Mouse (Mus musculus) hindbrain, embryonic 11.5 days (tissue): ENCODE measurements around the gene Gdf11. TPM values are rescaled to one million over a fixed set of nuclear protein-coding genes. Genes with fewer than 3 reads are reported as not detected.

Experiments
- ATAC-seq: fragments of 200-750 bp; cut with Nextera tagmentation; 2 replicates; pipeline ENCODE4 v1.8.0; 2017; ENCODE audit warnings: mild to moderate bottlenecking, moderate TSS enrichment, moderate library complexity; ENCODE audit not compliant: low FRiP score
- DNase-seq: peaks from one replicate; pipeline ENCODE4 v3.0.0-alpha.2; 2015; ENCODE audit warnings: low spot score
- H3K27ac ChIP-seq: fragments of 300-500 bp; sonication (generic); 2 replicates; pipeline ENCODE4 v1.5.1; 2014; ENCODE audit warnings: mild to moderate bottlenecking, low read depth, low read length
- H3K27me3 ChIP-seq: fragments of 300-500 bp; sonication (generic); 2 replicates; pipeline ENCODE4 v1.6.1; 2014; ENCODE audit warnings: mild to moderate bottlenecking, low read length, moderate library complexity, mixed read lengths; ENCODE audit not compliant: control insufficient read depth, insufficient read depth
- H3K36me3 ChIP-seq: fragments of 300-500 bp; sonication (generic); 2 replicates; pipeline ENCODE4 v1.6.1; 2014; ENCODE audit warnings: mild to moderate bottlenecking, low read length, moderate library complexity, mixed read lengths; ENCODE audit not compliant: control insufficient read depth, insufficient read depth
- H3K4me1 ChIP-seq: fragments of 300-500 bp; sonication (generic); replicated peaks from 2 replicates; pipeline ENCODE4 v1.6.1; 2014; ENCODE audit warnings: low read length, mixed read lengths; ENCODE audit not compliant: control insufficient read depth, insufficient read depth
- H3K4me2 ChIP-seq: fragments of 300-500 bp; sonication (generic); replicated peaks from 2 replicates; pipeline ENCODE4 v1.6.1; 2014; ENCODE audit warnings: mild to moderate bottlenecking, low read depth, low read length
- H3K4me3 ChIP-seq: fragments of 300-500 bp; sonication (generic); 2 replicates; pipeline ENCODE4 v1.5.1; 2014; ENCODE audit warnings: low read depth, low read length
- H3K9ac ChIP-seq: fragments of 300-500 bp; sonication (generic); 2 replicates; pipeline ENCODE4 v1.6.1; 2014; ENCODE audit warnings: low read depth, low read length
- H3K9me3 ChIP-seq: fragments of 300-500 bp; sonication (generic); 2 replicates; pipeline ENCODE4 v1.6.1; 2016; ENCODE audit warnings: low read length; ENCODE audit not compliant: control insufficient read depth
- WGBS: fragments of 180-500 bp; shearing (Covaris S2); extraction: QIAGEN DNeasy Blood & Tissue Kit; methylation state at CpG from one replicate; pipeline ENCODE4 v1.1.7; 2014; 5-methylcytosine and 5-hydroxymethylcytosine counted together
- polyA plus RNA-seq: library from polyadenylated mRNA; unstranded; fragments of >200 nt; fragmentation: Nextera tagmentation; extraction: Ambion mirVana; gene quantifications from 2 replicates; pipeline ENCODE4 v1.2.1, GENCODE M21; 2014

The Gdf11 gene
- polyA plus RNA-seq, 1 experiment from 2014 or later = 10.5 TPM

- Histone ChIP-seq H3K27ac (no peak overlapping the region), H3K4me2 (no peak overlapping the region), H3K27me3 (no peaks in the 10 kb centered on the region), H3K4me1 (no peaks in the 10 kb centered on the region), H3K36me3 (0 out of 2 replicates have a peak, but pooled peaks cover 7% of the 10 kb centered on the region), H3K9me3 (no peaks in the 10 kb centered on the region), H3K9ac (no peak overlapping the region), H3K4me3 (no peak overlapping the region)
- DNase-seq = no peak
- no peak for ATAC-seq
Measured at GRCm38 (mm10) chr10:128878291-128878690, 13.2 kb downstream of the Gdf11 start.

GRCm38 (mm10) chr10:128870341-128870740 is 21.2 kb downstream of the Gdf11 start:
- WGBS = 93% methylated on average over 3 of the region's 3 CpGs
- no peaks in the 10 kb centered on the region for H3K27me3 ChIP-seq
- no peak overlapping the region for H3K4me2 ChIP-seq
- no peak overlapping the region for H3K4me3 ChIP-seq
- no peaks in the 10 kb centered on the region for H3K4me1 ChIP-seq
- H3K9me3 ChIP-seq = no peaks in the 10 kb centered on the region
- H3K36me3 ChIP-seq = peaks cover 9% of the 10 kb centered on the region; the same call in 1 of the 2 replicates
- ATAC-seq (no peak), DNase-seq (no peak)
- H3K27ac ChIP-seq = no peak overlapping the region
- no peak overlapping the region for H3K9ac ChIP-seq

- no peak for DNase-seq
- Histone ChIP-seq H3K27ac (no peak overlapping the region), H3K4me3 (no peak overlapping the region), H3K36me3 (no peaks in the 10 kb centered on the region; the same call in 1 of the 2 replicates), H3K4me1 (no peaks in the 10 kb centered on the region), H3K27me3 (no peaks in the 10 kb centered on the region), H3K4me2 (no peak overlapping the region), H3K9me3 (no peaks in the 10 kb centered on the region), H3K9ac (no peak overlapping the region)
- no peak for ATAC-seq
- WGBS = 88% methylated on average over 1 of the region's 1 CpGs
Measured at GRCm38 (mm10) chr10:128866518-128866917, 25.0 kb downstream of the Gdf11 start.

GRCm38 (mm10) chr10:128866042-128866441 is 25.5 kb downstream of the Gdf11 start:
- DNase-seq (no peak), ATAC-seq (no peak)
- H3K27ac ChIP-seq = no peak overlapping the region
- no peaks in the 10 kb centered on the region; the same call in 1 of the 2 replicates for H3K36me3 ChIP-seq
- no peak overlapping the region for H3K9ac ChIP-seq
- no peak overlapping the region for H3K4me2 ChIP-seq
- 89% methylated on average over 3 of the region's 3 CpGs for WGBS
- no peaks in the 10 kb centered on the region for H3K4me1 ChIP-seq
- H3K27me3 ChIP-seq = no peaks in the 10 kb centered on the region
- H3K9me3 ChIP-seq = no peaks in the 10 kb centered on the region
- no peak overlapping the region for H3K4me3 ChIP-seq

GRCm38 (mm10) chr10:128861176-128861575 is 30.3 kb downstream of the Gdf11 start:
- no peaks in the 10 kb centered on the region for H3K9me3 ChIP-seq
- no peak overlapping the region for H3K9ac ChIP-seq
- no peak overlapping the region for H3K4me2 ChIP-seq
- ATAC-seq = no peak
- no peak for DNase-seq
- no peak overlapping the region for H3K27ac ChIP-seq
- no peaks in the 10 kb centered on the region for H3K36me3 ChIP-seq
- no peaks in the 10 kb centered on the region for H3K27me3 ChIP-seq
- no peaks in the 10 kb centered on the region for H3K4me1 ChIP-seq
- no peak overlapping the region for H3K4me3 ChIP-seq

- 0 out of 2 replicates have a peak, but pooled peaks cover 2% of the 10 kb centered on the region for H3K36me3 ChIP-seq
- DNase-seq (no peak), ATAC-seq (no peak)
Measured at GRCm38 (mm10) chr10:128850339-128850738, 41.2 kb downstream of the Gdf11 start.

GRCm38 (mm10) chr10:128848426-128848825 is 43.1 kb downstream of the Gdf11 start:
- Histone ChIP-seq H3K4me2 (no peak overlapping the region), H3K27me3 (no peaks in the 10 kb centered on the region), H3K4me3 (no peak overlapping the region), H3K9ac (no peak overlapping the region), H3K27ac (no peak overlapping the region), H3K9me3 (no peaks in the 10 kb centered on the region), H3K4me1 (no peaks in the 10 kb centered on the region), H3K36me3 (0 out of 2 replicates have a peak, but pooled peaks cover under 1% of the 10 kb centered on the region)
- 86% methylated on average over 2 of the region's 2 CpGs for WGBS
- DNase-seq = no peak
- ATAC-seq = no peak

More at GRCm38 (mm10) chr10:128850339-128850738, 41.2 kb downstream of the Gdf11 start:
- H3K9me3 ChIP-seq = no peaks in the 10 kb centered on the region
- H3K4me1 ChIP-seq = no peaks in the 10 kb centered on the region
- WGBS = 70% methylated on average over 3 of the region's 3 CpGs
- no peak overlapping the region for H3K4me3 ChIP-seq
- no peaks in the 10 kb centered on the region for H3K27me3 ChIP-seq
- no peak overlapping the region for H3K9ac ChIP-seq
- H3K4me2 ChIP-seq = no peak overlapping the region
- H3K27ac ChIP-seq = no peak overlapping the region

GRCm38 (mm10) chr10:128846664-128847063 is 44.9 kb downstream of the Gdf11 start:
- Histone ChIP-seq H3K9ac (no peak overlapping the region), H3K9me3 (no peaks in the 10 kb centered on the region), H3K4me3 (no peak overlapping the region), H3K36me3 (0 out of 2 replicates have a peak, but pooled peaks cover 5% of the 10 kb centered on the region), H3K4me2 (no peak overlapping the region), H3K27me3 (no peaks in the 10 kb centered on the region), H3K4me1 (no peaks in the 10 kb centered on the region), H3K27ac (no peak overlapping the region)
- no peak for DNase-seq
- ATAC-seq = no peak
- 97% methylated on average over 4 of the region's 4 CpGs for WGBS

GRCm38 (mm10) chr10:128845516-128845915 is 46.0 kb downstream of the Gdf11 start:
- 73% methylated on average over 2 of the region's 2 CpGs for WGBS
- Histone ChIP-seq H3K9me3 (no peaks in the 10 kb centered on the region), H3K4me1 (no peaks in the 10 kb centered on the region), H3K4me2 (no peak overlapping the region), H3K27me3 (no peaks in the 10 kb centered on the region), H3K36me3 (0 out of 2 replicates have a peak, but pooled peaks cover 5% of the 10 kb centered on the region), H3K9ac (no peak overlapping the region), H3K4me3 (no peak overlapping the region), H3K27ac (no peak overlapping the region)
- DNase-seq (peak; percentile 58), ATAC-seq (no peak)
